Mouse (Mus musculus) T-helper 1 cell (primary cell): ENCODE measurements around the gene Nynrin.

Experiments used
- in situ Hi-C: fragments of 300-600 bp; cut with MboI, MseI; formaldehyde crosslinking; loops from one replicate; pipeline ENCODE4 v1.15.1; 2025; ENCODE audit warnings: high pct_unique_total_duplicates

The Nynrin gene

GRCm38 (mm10) chr14:55877469-55878315, 23.9 kb downstream of the Nynrin start:
- in situ Hi-C loops, result no loop called here

- in situ Hi-C loops, result no loop called here
Measured at GRCm38 (mm10) chr14:55878316-55878940, 24.6 kb downstream of the Nynrin start.

- in situ Hi-C loops, result no loop called here
Measured at GRCm38 (mm10) chr14:55879623-55880022, 25.8 kb downstream of the Nynrin start.

GRCm38 (mm10) chr14:55880982-55881381, 27.2 kb downstream of the Nynrin start:
- in situ Hi-C loops, result no loop called here

GRCm38 (mm10) chr14:55882171-55882641, 28.4 kb downstream of the Nynrin start:
- in situ Hi-C loops, result no loop called here

GRCm38 (mm10) chr14:55883149-55883661, 29.4 kb downstream of the Nynrin start:
- in situ Hi-C loops, result no loop called here

- in situ Hi-C loops, result no loop called here
Measured at GRCm38 (mm10) chr14:55883663-55884062, 29.9 kb downstream of the Nynrin start.

GRCm38 (mm10) chr14:55884166-55884565, 30.4 kb downstream of the Nynrin start, which contains the start of gene Cbln3:
Cbln3 (minus strand) TSS chr14:55884392.
- in situ Hi-C loops, result no loop called here

- in situ Hi-C loops, result no loop called here
Measured at GRCm38 (mm10) chr14:55884713-55885113, 30.9 kb downstream of the Nynrin start, which contains the start of gene Khnyn. Khnyn (plus strand) TSS chr14:55884947.

GRCm38 (mm10) chr14:55885114-55885790, 31.4 kb downstream of the Nynrin start:
- in situ Hi-C loops, result no loop called here

GRCm38 (mm10) chr14:55885791-55886271, 32.0 kb downstream of the Nynrin start:
- in situ Hi-C loops, result no loop called here

- in situ Hi-C loops, result no loop called here
Measured at GRCm38 (mm10) chr14:55886571-55887382, 33.0 kb downstream of the Nynrin start.

- in situ Hi-C loops, result no loop called here
Measured at GRCm38 (mm10) chr14:55897671-55898070, 43.9 kb downstream of the Nynrin start.

- in situ Hi-C loops, result no loop called here
Measured at GRCm38 (mm10) chr14:55898947-55899346, 45.1 kb downstream of the Nynrin start.

- in situ Hi-C loops, result no loop called here
Measured at GRCm38 (mm10) chr14:55899701-55900413, 46.0 kb downstream of the Nynrin start, which contains the start of gene Sdr39u1. Sdr39u1 (minus strand) TSS chr14:55900293.

- in situ Hi-C loops, result no loop called here
Measured at GRCm38 (mm10) chr14:55900414-55900755, 46.6 kb downstream of the Nynrin start.

GRCm38 (mm10) chr14:55905518-55905917, 51.7 kb downstream of the Nynrin start:
- in situ Hi-C loops, result no loop called here

- in situ Hi-C loops, result no loop called here
Measured at GRCm38 (mm10) chr14:55913406-55913805, 59.6 kb downstream of the Nynrin start.

GRCm38 (mm10) chr14:55918240-55919082, 64.7 kb downstream of the Nynrin start:
- in situ Hi-C loops, result no loop called here
